Mouse (Mus musculus) myocyte (in vitro differentiated cells): Measurements from ENCODE around the gene Hcn1. TPM values are rescaled to one million over a fixed set of nuclear protein-coding genes. Genes with fewer than 3 reads are reported as not detected.

ENCODE experiments used
- H3K27me3 ChIP-seq: one replicate; pipeline ENCODE4 v1.6.1; 2011; ENCODE audit not compliant: control insufficient read depth, insufficient read depth, insufficient read length
- H3K36me3 ChIP-seq: one replicate; pipeline ENCODE4 v1.6.1; 2011; ENCODE audit not compliant: control insufficient read depth, insufficient read depth
- H3K4me2 ChIP-seq: one replicate; pipeline ENCODE4 v1.6.1; 2011; ENCODE audit warnings: low read depth, control low read depth
- H3K4me3 ChIP-seq: one replicate; pipeline ENCODE4 v1.5.1; 2011; ENCODE audit warnings: mild to moderate bottlenecking, control low read depth, moderate library complexity
- H3K79me2 ChIP-seq: one replicate; pipeline ENCODE4 v1.6.1; 2011; ENCODE audit not compliant: control insufficient read depth, insufficient read depth
- H3ac ChIP-seq: one replicate; pipeline ENCODE4 v1.6.1; 2011; ENCODE audit not compliant: control insufficient read depth, insufficient read length
- CEBPB ChIP-seq: IDR thresholded peaks from 2 replicates; pipeline ENCODE4 v1.6.1; 2011; ENCODE audit warnings: mild to moderate bottlenecking, moderate library complexity; ENCODE audit not compliant: poor library complexity, insufficient read depth, severe bottlenecking
- E2F4 ChIP-seq: IDR thresholded peaks from one replicate; pipeline ENCODE4 v1.6.1; 2011; ENCODE audit warnings: mild to moderate bottlenecking, control low read depth, moderate library complexity; ENCODE audit not compliant: insufficient read depth
- MAX ChIP-seq: IDR thresholded peaks from one replicate; pipeline ENCODE4 v1.6.1; 2011; ENCODE audit warnings: low read depth, mild to moderate bottlenecking, control low read depth
- MYOD1 ChIP-seq, 3 experiments: IDR thresholded peaks; one replicate each; pipeline ENCODE4 v1.6.1; 2011; ENCODE audit warnings: control low read depth in 2 of 3, low read depth in 2 of 3, mild to moderate bottlenecking in 2 of 3, moderate library complexity in 1 of 3; ENCODE audit not compliant: insufficient read length in 2 of 3, control insufficient read depth in 1 of 3
- MYOG ChIP-seq, 3 experiments: IDR thresholded peaks; one replicate each; pipeline ENCODE4 v1.6.1; 2011; ENCODE audit warnings: control low read depth in 2 of 3, low read depth in 2 of 3, mild to moderate bottlenecking in 2 of 3; ENCODE audit not compliant: insufficient read length in 2 of 3, control insufficient read depth in 1 of 3, insufficient read depth in 1 of 3
- POLR2A ChIP-seq: IDR thresholded peaks from one replicate; pipeline ENCODE4 v1.6.1; 2011; ENCODE audit warnings: low read depth, mild to moderate bottlenecking, control low read depth, moderate library complexity; ENCODE audit not compliant: insufficient read length
- POLR2AphosphoS2 ChIP-seq: IDR thresholded peaks from one replicate; pipeline ENCODE4 v1.6.1; 2011; ENCODE audit warnings: low read depth, control low read depth; ENCODE audit not compliant: insufficient read length
- REST ChIP-seq: IDR thresholded peaks from one replicate; pipeline ENCODE4 v1.6.1; 2011; ENCODE audit warnings: mild to moderate bottlenecking, control low read depth, moderate library complexity; ENCODE audit not compliant: insufficient read depth, insufficient read length
- SRF ChIP-seq: IDR thresholded peaks from one replicate; pipeline ENCODE4 v1.6.1; 2011; ENCODE audit warnings: low read depth; ENCODE audit not compliant: control insufficient read depth, insufficient read length
- TCF12 ChIP-seq: IDR thresholded peaks from one replicate; pipeline ENCODE4 v1.6.1; 2011; ENCODE audit warnings: mild to moderate bottlenecking, control low read depth; ENCODE audit not compliant: poor library complexity, insufficient read depth, severe bottlenecking
- TCF3 ChIP-seq: IDR thresholded peaks from one replicate; pipeline ENCODE4 v1.6.1; 2011; ENCODE audit warnings: low read depth, control low read depth; ENCODE audit not compliant: insufficient read length
- USF1 ChIP-seq: IDR thresholded peaks from one replicate; pipeline ENCODE4 v1.6.1; 2011; ENCODE audit warnings: low read depth, mild to moderate bottlenecking, control low read depth, moderate library complexity
- polyA plus RNA-seq: library from polyadenylated mRNA; unstranded; fragments of >200 nt; fragmentation: generic; extraction: Trizol; gene quantifications from one replicate; pipeline ENCODE4 v1.2.1, GENCODE M21; 2012; ENCODE audit warnings: missing spikeins

The Hcn1 gene
- polyA plus RNA-seq, 1 experiment, result 0.13 TPM

GRCm38 (mm10) chr13:117706986-117707738 lies 105.0 kb downstream of the Hcn1 start:
- no peaks in the 10 kb centered on the region for H3K27me3 ChIP-seq
- no peaks in the 10 kb centered on the region for H3K79me2 ChIP-seq
- no peaks in the 10 kb centered on the region for H3K36me3 ChIP-seq
- no peak overlapping the region for H3K4me3 ChIP-seq
- TF ChIP-seq POLR2AphosphoS2 (no peak), MYOG (IDR thresholded peaks at IDR 0.05; ENCODE audit: control insufficient read depth in 1 of 3, insufficient read depth in 1 of 3, insufficient read length in 2 of 3, low read depth in 2 of 3) (no peak), TCF12 (no peak), MYOD1 (IDR thresholded peaks at IDR 0.05; ENCODE audit: control insufficient read depth in 1 of 3, insufficient read length in 2 of 3, low read depth in 2 of 3) (no peak), USF1 (no peak), E2F4 (no peak), MAX (no peak), SRF (no peak), TCF3 (no peak), CEBPB (no peak), POLR2A (no peak), REST (no peak)
- H3K4me2 ChIP-seq, result peak overlapping the region; percentile 28
- H3ac ChIP-seq, result no peak overlapping the region

GRCm38 (mm10) chr13:117710811-117711210 lies 108.7 kb downstream of the Hcn1 start:
- H3K4me3 ChIP-seq, result no peak overlapping the region
- no peak for TF ChIP-seq E2F4
- TF ChIP-seq TCF12, result no peak
- no peak for TF ChIP-seq MYOD1 (IDR thresholded peaks at IDR 0.05; ENCODE audit: control insufficient read depth in 1 of 3, insufficient read length in 2 of 3, low read depth in 2 of 3)
- TF ChIP-seq TCF3, result no peak
- TF ChIP-seq REST, result no peak
- no peak overlapping the region for H3ac ChIP-seq
- H3K27me3 ChIP-seq, result no peaks in the 10 kb centered on the region
- no peak overlapping the region for H3K4me2 ChIP-seq
- H3K36me3 ChIP-seq, result no peaks in the 10 kb centered on the region
- no peaks in the 10 kb centered on the region for H3K79me2 ChIP-seq

- H3K27me3 ChIP-seq, result no peaks in the 10 kb centered on the region
- H3K36me3 ChIP-seq, result no peaks in the 10 kb centered on the region
- no peak for TF ChIP-seq SRF
- TF ChIP-seq POLR2A, result no peak
- TF ChIP-seq TCF3, result no peak
- TF ChIP-seq TCF12, result no peak
- no peak for TF ChIP-seq MAX
- TF ChIP-seq USF1, result no peak
- TF ChIP-seq CEBPB, result no peak
- H3K4me3 ChIP-seq, result no peak overlapping the region
- H3ac ChIP-seq, result no peak overlapping the region
- no peak overlapping the region for H3K4me2 ChIP-seq
- no peaks in the 10 kb centered on the region for H3K79me2 ChIP-seq
Measured at GRCm38 (mm10) chr13:117722090-117722489, 120.0 kb downstream of the Hcn1 start.

DNA sequence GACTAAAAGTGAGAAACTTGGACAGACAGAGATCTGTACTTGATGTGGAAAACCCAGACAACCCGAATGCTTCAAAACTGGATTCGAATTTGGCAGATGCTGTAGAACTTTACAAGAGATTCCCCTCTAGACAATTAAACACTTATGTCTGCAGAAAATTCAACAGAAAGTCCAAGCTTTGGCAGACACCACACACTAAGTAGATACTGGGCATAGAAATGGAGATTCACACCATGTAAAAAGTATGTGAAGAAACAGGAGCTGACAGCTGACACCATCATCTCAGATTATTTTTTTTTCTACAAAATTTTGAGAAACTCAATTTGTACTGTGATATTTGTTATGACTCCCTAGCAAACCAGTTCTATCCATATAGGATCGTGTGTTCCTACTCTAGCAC lies 122.0 kb downstream of the Hcn1 start:
- no peak overlapping the region for H3K4me3 ChIP-seq
- H3K4me2 ChIP-seq, result no peak overlapping the region
- TF ChIP-seq MAX (no peak), CEBPB (no peak), POLR2AphosphoS2 (no peak), TCF3 (no peak), POLR2A (no peak), MYOG (IDR thresholded peaks at IDR 0.05; ENCODE audit: control insufficient read depth in 1 of 3, insufficient read depth in 1 of 3, insufficient read length in 2 of 3, low read depth in 2 of 3) (no peak), E2F4 (no peak), TCF12 (no peak), SRF (no peak), MYOD1 (IDR thresholded peaks at IDR 0.05; ENCODE audit: control insufficient read depth in 1 of 3, insufficient read length in 2 of 3, low read depth in 2 of 3) (no peak), USF1 (no peak), REST (no peak)
- no peaks in the 10 kb centered on the region for H3K27me3 ChIP-seq
- H3K36me3 ChIP-seq, result no peaks in the 10 kb centered on the region
- no peaks in the 10 kb centered on the region for H3K79me2 ChIP-seq
- no peak overlapping the region for H3ac ChIP-seq

GRCm38 (mm10) chr13:117728393-117728792 lies 126.3 kb downstream of the Hcn1 start:
- no peak overlapping the region for H3K4me3 ChIP-seq
- H3K36me3 ChIP-seq, result no peaks in the 10 kb centered on the region
- H3K27me3 ChIP-seq, result no peaks in the 10 kb centered on the region
- H3K79me2 ChIP-seq, result no peaks in the 10 kb centered on the region
- TF ChIP-seq SRF (no peak), E2F4 (no peak), MYOD1 (IDR thresholded peaks at IDR 0.05; ENCODE audit: control insufficient read depth in 1 of 3, insufficient read length in 2 of 3, low read depth in 2 of 3) (no peak), MYOG (IDR thresholded peaks at IDR 0.05; ENCODE audit: control insufficient read depth in 1 of 3, insufficient read depth in 1 of 3, insufficient read length in 2 of 3, low read depth in 2 of 3) (no peak), MAX (no peak)
- peak overlapping the region; percentile 6 for H3K4me2 ChIP-seq
- no peak overlapping the region for H3ac ChIP-seq
